Mouse (Mus musculus) adrenal gland (tissue): ENCODE measurements at regions not wholly inside any gene's neighbourhood (a gene's known extent, or its start where the extent isn't known, plus 50 kb on each side); places are given as distances from the start of the nearest gene placed in this dataset.

ENCODE experiments used
- intact Hi-C: fragments of 180-260 bp; cut with DNase I; formaldehyde crosslinking; loops from one replicate; pipeline ENCODE4 v1.15.1; 2025

DNA sequence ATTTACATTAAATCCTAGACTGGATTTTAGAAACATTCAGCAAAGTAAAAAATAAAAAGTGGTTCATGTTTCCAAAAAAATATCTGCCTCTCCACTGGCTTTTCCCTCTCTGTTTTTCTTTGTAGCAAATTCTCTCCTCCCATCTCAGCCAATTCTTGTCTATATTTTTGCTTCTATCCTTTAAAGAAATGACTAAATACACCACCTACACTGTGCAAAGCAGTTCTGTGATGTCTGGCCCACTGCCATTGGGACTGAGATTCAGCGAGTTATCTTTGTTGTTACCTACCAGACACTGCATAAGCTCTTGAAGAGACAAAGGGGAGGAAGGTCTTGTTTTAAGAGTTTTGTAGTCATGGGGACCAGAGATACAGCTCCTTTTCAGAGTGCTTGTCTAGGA, 835.8 kb upstream of the Klhl29 start:
- intact Hi-C loops, result no loop called here

DNA sequence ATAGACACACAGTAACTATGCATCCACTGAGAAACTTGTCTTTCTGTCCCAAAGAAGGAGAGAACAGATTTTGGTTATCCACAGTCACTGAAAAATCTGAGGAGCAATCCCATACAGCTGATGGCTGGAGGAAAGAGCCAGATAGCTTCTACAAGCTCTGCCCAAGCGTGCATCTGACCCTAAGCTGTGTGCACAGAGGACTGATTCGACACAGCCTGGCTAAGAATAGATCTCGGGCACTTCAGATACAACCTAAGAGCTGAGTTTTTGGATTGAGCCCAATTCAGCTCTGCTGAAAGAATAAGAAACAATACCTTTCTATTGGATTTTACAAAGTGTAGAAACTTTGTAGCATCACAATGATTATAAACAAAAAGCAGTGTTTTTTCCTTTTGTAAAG, 813.8 kb upstream of the Klhl29 start:
- intact Hi-C loops, result no loop called here

DNA sequence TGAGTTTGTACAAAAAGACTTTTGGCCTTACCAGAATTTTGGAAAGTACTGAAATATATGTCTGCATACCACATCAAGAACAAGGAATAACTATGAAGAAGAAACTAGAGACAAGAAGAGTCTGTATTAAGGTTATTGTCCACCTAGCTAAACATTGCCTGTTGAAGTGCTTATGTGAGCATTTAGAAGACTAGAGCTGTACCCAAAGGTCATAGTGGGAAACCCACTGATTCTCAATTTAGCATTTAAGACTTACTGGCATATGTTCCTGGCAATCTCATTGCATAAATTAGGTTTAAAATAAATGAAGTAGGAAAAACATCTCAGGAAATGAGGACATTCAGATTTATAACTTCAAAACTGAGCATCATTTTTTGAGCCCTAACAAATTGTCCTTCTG, 793.3 kb upstream of the Klhl29 start:
- intact Hi-C loops, result no loop called here

- intact Hi-C loops, result no loop called here
Measured at GRCm38 (mm10) chr12:6154287-6154686, 778.8 kb upstream of the Klhl29 start.

- intact Hi-C loops, result no loop called here
Measured at GRCm38 (mm10) chr12:6151476-6151875, 776.0 kb upstream of the Klhl29 start.

DNA sequence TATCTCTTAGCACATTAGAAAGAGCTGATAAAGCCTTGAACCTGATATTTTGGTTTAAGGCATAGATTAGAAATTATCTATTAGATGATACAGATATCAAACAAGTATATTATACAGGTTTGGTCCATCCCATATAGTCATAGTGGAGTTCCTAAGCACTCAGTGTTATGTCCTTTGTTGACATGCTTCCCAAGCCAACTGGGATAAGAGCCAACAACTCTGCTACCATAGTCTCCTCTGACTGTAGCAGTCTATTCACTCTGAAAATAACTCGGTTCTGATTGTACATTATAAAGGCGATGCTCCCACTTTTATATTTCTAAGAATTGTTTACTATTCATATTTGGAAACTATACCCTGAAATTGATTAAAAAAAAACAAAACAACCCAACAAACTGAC, 757.0 kb upstream of the Klhl29 start:
- intact Hi-C loops, result no loop called here

DNA sequence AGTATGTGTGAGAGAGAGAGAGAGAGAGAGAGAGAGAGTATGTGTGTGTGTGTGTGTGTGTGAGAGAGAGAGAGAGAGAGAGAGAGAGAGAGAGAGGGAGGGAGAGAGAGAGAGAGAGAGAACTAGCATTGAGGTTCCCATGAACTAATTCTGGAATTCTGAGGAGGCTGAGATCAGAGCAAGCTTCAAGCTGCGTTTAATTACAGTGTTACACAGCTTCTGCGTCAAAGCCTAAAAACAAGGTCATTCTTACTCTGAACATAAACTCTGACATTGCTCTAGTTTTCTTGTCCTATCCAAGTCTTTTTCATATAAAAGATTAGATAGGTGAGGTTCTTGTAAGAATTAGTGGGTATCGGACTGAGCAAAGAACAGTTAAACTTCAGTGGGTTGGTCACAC, 744.1 kb upstream of the Klhl29 start:
- intact Hi-C loops, result no loop called here

- intact Hi-C loops, result no loop called here
Measured at GRCm38 (mm10) chr12:6115254-6115653, 739.8 kb upstream of the Klhl29 start.

GRCm38 (mm10) chr12:6097295-6097694, 721.8 kb upstream of the Klhl29 start:
- intact Hi-C loops, result no loop called here

DNA sequence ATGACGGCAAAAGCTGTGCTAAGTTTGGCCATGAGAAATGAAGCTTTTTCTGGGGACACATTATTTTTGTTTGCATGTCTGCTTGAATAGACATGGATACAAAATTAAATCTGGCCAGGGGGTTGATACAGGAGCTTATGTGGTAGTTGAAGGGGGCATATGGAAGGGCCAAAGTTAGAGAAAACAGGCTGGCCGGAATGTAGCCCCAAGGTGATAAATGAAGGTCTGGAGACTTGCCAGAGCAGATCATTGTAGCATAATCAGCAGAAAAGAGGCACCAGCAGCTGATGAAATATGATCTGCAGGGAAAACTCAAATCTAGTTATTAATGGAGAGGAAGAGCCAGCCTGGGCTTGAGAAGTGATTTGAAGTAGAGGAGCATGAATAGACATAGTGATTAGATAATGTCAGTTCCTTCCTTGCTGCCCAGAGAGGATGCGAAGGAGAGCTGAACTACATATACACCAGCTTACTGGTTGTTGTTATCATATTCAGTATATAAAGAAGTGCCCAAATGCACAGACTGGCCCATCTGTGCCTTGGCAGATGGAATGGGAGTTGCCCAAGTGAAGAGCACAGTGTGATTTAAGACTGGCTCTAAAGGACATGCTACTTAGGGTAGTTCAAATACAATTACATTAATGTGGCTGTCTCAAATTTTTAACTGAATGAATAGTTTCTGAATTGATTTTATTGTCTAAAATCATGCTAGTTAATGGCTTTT, 712.3 kb upstream of the Klhl29 start:
- intact Hi-C loops, result no loop called here

DNA sequence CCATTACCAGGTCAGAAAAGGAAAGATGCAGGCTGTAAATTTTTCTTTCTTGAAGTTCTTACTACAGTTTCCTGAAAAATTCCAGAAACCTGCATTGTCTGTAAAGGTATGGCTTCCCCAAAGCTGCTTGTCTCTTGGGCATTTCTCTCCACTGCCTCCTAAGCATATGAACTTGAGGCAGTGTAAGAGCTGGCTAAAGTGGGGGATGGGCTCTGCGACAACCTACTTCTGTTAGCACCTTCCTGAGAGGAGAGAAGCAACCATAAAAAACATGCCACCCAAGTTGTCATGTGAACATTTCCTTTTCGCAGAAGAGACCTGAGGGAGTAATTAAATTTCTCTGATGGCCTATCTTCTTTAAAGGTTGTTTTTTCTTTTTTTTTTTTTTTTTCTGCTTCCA, 711.6 kb upstream of the Klhl29 start:
- intact Hi-C loops, result no loop called here

DNA sequence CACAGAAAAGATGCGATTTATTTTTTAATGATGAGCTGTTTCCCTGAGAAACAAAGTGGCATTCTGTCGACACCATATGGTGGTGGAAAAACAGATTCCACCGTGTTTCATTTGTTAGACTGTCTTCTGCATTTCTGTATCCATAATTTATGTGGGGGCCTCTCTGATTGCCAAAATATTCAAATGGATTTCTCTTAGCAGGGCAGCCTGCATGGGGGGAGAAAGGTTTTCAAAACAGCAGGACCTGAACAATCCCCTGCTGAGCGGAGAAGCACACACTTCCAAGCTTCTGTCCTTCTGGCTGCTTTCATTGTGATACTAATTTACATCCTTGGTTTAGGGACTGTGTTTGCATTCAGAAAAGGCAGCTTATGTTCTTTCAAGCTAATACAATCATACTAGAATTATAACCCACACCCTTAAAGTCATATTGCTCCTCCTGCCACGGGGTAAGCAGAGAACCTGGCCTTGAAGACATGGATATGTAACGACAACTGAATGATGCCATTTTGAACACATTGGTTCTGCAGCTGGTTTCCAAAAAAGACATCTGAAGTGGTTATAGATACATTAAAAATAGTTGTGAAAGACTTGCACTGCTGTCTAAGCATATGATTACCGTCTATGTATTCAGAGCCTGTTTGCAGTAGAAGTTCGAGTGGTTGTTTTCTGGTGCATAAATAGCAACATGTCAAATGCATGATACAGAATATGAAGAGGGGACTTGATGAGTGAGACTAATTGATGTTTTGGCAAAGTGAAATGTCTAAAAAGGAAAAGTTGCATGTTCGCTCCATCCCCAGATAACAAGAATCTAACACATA, 671.6 kb upstream of the Klhl29 start:
- intact Hi-C loops, result no loop called here

DNA sequence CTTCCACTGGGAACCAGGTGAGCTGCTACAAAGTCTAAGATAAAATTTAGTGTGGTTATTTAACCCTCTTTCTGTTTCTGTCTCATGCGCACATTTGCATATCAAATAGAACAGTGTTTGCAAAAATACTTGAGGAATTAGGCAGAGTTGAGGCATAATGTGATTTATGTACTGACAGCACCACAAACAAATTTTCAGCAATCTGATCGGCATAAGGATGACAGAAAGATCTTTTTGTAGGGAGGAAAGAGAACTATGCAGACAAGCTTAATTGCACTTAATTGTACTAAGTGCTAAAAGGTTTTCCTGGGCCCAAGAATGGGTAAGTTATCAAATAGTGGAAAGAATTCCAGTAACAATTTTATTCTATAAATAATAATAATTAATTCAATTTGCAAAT, 670.6 kb upstream of the Klhl29 start:
- intact Hi-C loops, result no loop called here

GRCm38 (mm10) chr12:6042326-6042725, 666.8 kb upstream of the Klhl29 start:
- intact Hi-C loops, result no loop called here

DNA sequence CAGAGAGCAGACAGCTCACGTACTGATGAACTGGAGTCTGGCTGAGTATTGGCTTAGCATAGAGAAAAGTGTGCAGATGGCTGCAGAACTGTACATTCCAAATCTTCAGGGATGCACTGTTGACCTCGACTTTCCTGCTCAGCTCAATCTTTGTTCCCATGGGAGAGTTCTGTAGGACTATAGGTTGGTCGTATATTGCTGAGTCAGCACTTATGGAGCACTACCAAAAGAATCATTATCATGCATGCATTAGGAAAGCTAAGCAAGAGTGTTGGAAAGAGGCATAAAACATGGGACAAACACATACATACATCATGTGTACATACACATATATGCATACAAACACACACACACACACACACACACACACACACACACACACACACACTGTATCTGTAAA, 648.6 kb upstream of the Klhl29 start:
- intact Hi-C loops, result no loop called here

- intact Hi-C loops, result no loop called here
Measured at GRCm38 (mm10) chr12:6022490-6022889, 647.0 kb upstream of the Klhl29 start.

DNA sequence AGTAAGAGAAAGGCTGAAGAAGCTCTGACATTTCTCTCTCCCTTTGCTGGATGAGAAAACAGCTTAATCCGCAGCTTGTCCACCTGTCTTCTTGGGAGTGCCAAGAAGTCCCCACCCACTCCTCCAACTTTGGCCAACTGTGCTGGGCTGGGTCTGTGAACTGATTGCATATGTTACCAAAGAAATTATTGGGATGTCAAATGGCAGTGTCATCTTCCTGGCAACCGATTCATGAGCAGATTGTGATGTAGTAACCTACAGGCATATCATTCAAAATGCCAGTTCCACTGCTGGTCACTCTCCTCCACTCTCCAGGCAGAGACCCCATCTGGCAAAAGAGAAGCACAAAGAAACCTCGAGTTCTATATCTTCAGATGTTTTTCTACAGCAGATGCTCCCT, 625.5 kb upstream of the Klhl29 start:
- intact Hi-C loops, result no loop called here

DNA sequence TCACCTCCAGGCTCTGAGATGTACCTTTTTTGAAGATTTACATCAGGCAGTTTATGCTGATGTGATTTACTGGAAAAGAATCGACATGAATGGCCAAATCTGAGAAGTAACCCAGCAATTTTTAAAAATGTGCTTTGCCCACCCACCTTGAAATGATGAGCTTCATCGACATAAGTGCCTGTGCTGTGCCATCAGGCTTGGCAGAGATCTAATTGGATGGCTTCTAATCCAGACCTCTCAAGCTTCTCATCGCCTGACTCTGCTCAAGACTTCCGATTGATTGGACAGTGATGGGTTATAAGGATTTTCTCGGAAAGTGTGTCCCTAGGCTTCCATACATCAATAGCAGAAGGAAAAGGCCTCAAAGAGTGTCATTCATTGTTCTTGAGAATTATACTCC, 621.9 kb upstream of the Klhl29 start:
- intact Hi-C loops, result no loop called here

DNA sequence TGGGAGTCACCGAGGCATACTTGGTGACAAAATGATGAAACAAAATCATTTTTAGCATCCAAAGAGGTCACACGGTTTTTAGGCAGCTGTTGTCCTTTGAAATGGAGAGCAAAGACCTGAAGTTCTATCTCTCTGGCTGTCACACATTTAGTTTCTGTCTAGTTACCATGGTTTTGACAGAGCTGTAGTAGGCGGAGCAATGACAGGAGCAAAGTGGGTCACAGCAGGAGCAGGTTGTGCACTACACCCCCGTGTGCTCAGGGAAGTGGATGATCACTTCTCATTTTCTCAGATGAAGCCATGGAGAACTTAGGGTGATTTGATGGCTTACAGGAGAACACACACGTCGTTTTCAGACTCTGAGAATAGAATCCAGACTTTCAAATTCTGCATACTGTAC, 621.2 kb upstream of the Klhl29 start:
- intact Hi-C loops, result no loop called here

DNA sequence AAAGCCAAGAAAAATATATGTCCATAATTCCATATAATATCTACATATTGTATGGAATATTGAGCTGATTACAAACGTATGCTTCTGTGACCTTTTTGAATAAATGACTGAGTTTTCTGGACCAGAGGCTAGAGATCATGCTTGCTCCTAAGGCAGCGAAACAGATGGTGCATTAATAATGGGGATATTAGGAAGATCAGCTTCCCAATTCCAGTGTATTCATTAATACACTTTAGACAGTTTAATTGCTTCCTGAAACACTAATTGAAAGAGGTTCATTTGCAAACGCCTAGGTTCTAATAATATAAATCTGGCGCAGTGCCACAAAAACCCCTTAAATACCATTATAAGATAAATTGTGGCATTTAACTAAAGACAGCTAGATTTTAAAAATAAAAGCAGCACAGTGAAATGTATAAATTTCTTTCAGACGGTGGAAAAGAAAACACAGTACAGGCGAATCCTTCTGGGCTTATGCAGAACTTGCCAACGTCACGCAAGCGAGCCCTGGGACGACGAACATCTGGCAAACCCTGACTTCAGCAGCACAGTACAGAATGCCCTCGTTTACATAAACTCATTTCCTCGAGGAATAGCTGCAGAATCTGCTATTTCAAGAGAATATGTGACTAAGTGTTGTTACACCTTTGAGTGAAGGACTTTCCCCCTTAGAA, 608.6 kb upstream of the Klhl29 start:
- intact Hi-C loops, result no loop called here

DNA sequence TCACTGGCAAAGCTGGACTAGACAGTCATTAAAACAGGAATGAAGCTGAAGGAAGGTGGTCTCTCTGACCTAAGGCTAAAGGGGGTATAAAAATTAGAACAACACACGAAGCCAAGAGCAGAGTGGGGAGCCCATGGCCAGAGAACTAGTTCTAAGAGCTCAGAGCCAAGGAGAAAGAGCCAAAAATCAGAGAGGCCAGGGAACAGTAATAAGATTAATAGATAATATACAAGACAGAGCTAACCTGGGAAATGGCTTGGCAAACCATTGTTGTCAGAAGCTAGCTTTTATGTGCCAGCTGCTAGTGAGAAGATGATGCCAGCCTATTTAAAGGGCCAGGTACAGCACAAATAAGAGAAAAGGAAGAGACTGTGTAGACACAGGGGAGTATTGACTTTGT, 606.6 kb upstream of the Klhl29 start:
- intact Hi-C loops, result no loop called here

DNA sequence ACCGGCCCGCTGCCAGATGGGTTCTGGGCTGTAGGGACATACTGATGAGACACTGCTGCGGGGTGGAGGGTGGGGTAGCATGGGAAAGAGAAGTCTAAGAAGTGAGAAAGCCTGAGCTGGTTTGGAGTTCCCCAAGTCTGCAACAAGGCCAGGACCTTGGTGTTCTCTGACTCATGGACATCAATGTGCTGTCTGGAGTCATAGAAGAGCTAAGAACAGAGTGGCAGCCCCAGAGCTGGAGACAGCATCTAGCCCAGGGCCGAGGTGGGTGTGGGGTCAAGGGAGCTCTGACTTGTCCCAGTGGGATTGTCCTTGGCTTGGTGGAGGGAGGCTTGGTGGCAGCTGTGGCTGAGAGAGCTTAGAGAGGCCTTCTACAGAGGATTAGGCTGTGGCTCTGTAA, 600.4 kb upstream of the Klhl29 start:
- intact Hi-C loops, result no loop called here
